Mouse (Mus musculus): Measurements from ENCODE around the gene Klf17.
A peak's percentile ranks its signal among the peaks of the same experiment; 100 is the strongest.
"Not testable (repeated sequence)": the region's sequence is repeated elsewhere in the genome, so short reads cannot be mapped to it uniquely, and the experiment has no call there.

Klf17 gene

DNA sequence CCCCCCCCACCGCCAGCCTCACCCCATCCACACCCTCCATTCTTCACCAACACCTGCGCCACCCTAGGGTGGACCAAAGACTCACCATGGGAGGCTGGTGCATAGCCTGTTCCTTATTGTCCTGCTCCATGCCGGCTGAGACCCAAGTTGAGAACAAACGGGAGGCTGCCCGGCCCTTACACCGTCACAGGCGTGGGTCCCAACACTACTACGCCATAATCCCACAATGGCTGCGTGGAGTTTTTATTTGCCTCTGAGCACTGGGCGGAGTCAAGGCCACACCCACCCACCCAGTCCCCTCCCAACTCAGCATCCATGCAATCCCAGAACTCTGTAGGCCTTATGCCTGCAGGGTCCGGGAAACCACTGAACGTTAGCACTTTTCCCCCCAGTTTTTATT, at the start of gene Klf17:
Klf17 (minus strand) TSS at position 233 of the 400 bp plus-strand sequence.
- DNase-seq (ENCODE audit: low spot score): no peak

GRCm38 (mm10) chr4:117814333-117814732, 48.9 kb upstream of the Klf17 start:
- no peak for DNase-seq (ENCODE audit: low spot score)

GRCm38 (mm10) chr4:117813591-117814192, 48.2 kb upstream of the Klf17 start:
- DNase-seq (ENCODE audit: low spot score): no peak

GRCm38 (mm10) chr4:117810933-117811332, 45.5 kb upstream of the Klf17 start:
- no peak for DNase-seq (ENCODE audit: low spot score)

DNA sequence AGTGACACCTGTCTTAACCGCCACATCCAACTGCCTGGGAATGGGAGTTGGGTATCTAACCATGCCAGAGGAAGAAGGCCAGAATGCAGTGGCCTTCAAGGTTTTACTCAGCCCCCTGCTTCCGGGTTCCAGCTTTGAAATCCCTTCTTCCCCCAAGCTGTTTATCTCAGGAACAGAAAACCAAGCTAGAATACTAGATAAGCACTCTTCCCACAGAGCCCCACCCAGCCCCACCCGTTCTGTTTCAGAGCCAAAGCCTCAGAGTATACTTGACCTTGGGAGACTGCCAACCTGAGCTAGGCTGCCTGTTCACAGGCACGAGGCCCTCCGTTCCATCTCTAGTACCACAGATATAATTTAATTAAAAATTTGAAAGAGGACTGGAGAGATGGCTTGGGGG, 41.5 kb upstream of the Klf17 start:
- no peak for DNase-seq (ENCODE audit: low spot score)

DNA sequence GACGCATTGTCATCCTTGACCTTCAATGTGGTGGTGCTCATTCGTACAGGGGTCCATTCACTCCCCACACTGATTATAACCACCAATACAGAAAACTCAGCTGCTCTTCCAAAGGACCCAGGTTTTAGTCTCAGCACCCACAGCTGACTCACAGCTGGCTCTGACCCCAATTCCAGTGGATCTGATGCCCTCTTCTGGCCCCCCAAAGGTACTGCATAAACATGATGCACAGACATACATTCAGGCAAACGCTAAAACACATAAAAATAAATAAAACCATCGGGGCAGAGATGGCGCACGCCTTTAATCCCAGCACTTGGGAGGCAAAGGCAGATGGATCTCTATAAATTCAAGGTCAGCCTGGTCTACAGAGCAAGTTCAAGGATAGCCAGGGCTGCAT, 34.5 kb upstream of the Klf17 start:
- no peak for DNase-seq (ENCODE audit: low spot score)

DNA sequence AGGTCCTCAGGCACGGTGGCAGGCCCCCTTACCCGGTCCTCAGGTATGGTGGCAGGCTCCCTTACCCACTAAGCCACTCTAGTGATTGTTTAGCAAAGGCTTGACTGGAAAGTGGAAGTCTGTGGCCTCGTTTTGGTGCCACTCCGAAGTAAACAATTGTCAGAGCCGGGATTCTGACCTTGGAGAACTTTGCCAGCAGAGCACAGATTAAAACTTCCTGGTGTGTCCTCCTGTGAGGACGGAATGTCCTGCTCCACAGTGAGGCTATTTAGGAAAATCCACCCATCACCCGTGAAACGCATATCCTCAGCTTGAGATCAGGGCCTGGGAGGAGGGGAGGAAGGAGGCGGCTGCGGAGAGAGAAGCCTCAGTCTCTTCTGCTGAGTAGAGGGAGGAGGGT, 22.9 kb upstream of the Klf17 start:
- no peak for DNase-seq (ENCODE audit: low spot score)

DNA sequence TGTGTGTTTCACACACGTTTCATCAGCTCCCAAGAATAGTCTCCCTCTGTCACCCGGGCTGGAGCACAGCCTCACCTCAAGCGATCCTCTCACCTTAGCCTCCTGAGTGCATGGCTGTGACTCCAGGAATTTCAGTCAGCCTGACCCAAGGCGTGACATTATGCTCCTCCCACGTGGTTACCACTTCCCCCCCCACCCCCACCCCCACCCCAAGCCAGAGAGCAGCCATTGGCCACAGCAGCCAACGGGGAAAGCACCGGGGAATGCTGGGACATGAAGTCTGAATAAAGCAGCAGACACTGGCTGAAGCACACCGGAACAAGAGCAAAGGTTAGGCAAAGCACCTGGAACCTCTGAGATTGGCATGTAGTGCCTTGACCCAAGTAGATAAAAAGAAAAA, 21.5 kb upstream of the Klf17 start:
- DNase-seq (ENCODE audit: low spot score): peak; percentile 61

DNA sequence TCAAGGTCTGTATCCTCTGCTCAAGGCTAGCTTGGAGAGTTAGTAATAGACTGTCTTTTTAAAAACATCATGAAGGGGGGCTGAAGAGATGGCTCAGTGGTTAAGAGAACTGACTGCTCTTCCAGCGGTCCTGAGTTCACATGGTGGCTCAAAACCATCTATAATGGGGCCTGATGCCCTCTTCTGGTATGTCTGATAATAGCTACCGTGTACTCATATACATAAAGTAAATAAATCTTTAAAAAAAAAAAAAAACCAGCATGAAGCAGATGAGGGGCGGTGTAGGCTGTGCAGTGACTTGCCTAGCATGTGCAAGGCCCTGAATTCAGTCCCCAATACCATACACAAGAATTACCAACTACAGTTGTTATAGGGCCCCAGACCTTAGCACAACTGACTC, 17.5 kb upstream of the Klf17 start:
- DNase-seq (ENCODE audit: low spot score): no peak

- DNase-seq (ENCODE audit: low spot score): no peak
Observed at GRCm38 (mm10) chr4:117772960-117773359, 7.5 kb upstream of the Klf17 start.

DNA sequence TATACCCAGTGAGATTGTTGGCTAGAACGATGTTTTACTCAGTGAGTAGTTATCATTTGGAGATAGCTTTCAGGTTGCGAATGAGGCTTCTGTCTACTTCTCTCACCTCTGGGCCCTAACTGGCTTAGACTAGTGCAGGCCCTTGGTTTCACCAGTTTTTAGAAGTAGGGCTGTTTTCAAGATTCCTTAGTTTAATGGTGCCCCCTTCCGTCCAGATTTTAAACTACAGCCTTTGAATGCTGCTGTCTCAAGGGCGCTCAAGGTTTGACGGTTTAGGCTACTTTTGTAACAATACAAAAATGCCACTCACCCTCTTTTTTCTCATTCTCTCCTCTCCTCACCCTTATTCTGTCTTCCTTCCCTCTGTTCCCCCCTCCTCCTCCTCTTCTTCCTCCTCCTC, 5.5 kb upstream of the Klf17 start:
- DNase-seq (ENCODE audit: low spot score): peak; percentile 93

DNA sequence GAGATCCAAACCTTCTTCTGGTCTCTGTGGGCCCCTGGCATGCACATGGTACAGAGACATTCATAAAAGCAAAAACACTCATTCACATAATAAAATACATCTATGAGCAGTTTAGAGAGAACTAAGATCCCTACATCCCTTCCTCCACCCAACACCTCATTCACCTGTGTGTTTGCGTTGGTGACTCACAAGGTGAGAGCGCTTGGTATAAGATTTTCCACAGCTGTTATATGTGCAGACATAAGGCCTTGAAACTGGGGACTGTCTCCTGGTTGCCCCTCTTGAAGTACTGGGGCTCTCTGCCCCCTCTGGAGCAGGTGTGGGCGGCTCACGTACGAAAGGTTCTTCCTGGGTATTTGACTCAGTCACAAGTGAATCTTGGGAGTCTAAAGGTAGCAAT, 5.3 kb downstream of the Klf17 start:
- DNase-seq (ENCODE audit: low spot score): no peak

DNA sequence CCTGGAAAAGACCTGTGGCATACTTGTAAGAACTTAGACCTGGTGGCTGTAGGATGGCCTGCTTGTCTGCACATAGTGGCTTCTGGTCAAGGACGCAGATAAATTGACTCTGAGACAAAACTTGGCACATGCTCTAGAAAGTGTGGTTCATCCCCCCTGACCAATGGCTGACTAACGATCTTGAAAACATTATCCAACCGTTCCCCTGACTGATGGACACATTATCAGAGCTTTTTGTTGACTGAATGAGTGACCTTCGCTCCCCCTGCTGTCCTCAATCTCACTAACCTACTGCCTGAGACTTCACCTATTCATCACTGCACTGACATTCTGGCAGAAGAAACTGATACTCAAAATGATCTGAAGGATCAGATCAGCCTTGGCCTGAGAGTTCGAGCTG, 13.0 kb downstream of the Klf17 start:
- not testable (repeated sequence) for DNase-seq (ENCODE audit: low spot score)

- peak; percentile 35 for DNase-seq (ENCODE audit: low spot score)
Observed at GRCm38 (mm10) chr4:117737559-117737958, 27.9 kb downstream of the Klf17 start.

GRCm38 (mm10) chr4:117731926-117732325, 33.5 kb downstream of the Klf17 start:
- no peak for DNase-seq (ENCODE audit: low spot score)

DNA sequence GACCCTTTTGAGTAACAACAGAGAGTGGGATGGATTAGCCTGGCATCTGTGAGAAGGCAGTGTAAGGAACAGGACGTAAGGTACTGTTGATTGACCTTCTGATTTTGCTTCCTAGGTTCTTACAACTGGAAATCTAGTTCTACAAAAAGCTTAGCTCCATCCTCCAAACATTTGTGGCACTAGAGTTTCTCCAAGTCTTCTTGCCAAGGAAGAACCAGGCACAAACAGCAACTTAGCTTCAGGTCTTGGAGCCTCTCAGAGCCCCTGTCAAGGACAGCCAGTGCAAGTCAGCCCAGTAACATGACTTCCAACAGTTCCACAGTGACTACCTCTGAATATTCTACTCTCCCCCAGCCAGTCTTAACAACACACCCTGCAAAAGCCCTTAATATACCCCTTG, 41.3 kb downstream of the Klf17 start, which contains the start of gene Gm12845:
Gm12845 (plus strand) TSS at position 301 of the 400 bp plus-strand sequence.
- no peak for DNase-seq (ENCODE audit: low spot score)

DNA sequence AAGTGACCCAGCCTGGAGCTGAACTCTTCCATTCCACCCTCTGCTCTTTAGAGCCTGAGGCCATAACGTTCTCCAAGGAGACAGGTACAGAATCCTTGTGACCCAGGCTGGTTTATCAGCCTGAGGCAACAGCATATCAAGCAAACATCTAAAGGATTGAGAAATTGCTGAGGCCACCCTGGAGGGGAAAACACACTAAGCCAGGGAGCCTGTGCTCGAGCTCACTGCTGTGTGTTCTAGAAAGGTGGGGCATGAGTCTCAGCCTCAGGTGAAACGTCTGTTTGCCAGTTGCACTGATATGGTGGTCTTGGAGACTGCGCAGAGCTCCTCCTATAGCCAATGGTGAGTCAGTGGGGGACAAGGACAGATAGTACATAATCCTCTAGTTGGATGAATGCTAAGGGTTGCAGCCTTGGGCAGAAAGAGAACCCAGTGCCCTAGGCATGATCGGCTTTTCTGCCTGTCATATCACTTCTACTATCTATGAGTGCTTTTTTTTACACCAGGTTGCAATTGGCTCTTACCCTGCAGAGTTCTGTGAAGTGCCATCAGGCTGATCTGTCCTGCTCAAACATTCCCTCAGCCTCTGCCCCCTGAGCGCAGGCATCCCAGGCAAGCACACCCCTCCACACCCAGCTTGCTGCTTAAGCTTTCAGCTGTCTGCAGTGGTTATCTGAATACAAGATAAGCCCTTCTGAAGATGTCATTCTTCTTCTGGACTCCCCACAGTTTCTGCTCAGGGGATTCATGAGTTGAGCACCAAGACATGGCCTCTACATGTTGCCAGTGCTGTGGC, 51.9 kb downstream of the Klf17 start:
- DNase-seq (ENCODE audit: low spot score): no peak

- DNase-seq (ENCODE audit: low spot score): no peak
Observed at GRCm38 (mm10) chr4:117712314-117712713, 53.1 kb downstream of the Klf17 start.

- DNase-seq (ENCODE audit: low spot score): no peak
Observed at GRCm38 (mm10) chr4:117708780-117709550, 56.5 kb downstream of the Klf17 start.

All from embryo, embryonic 10.5 days (tissue).